Mouse (Mus musculus) testis, adult 2 months (tissue): Measurements from ENCODE around the gene Car5a. TPM values are rescaled to one million over a fixed set of nuclear protein-coding genes. Genes with fewer than 3 reads are reported as not detected.

Experiments
- H3K27ac ChIP-seq: fragments of 200-500 bp; 2 replicates; pipeline ENCODE4 v1.5.1; 2012; ENCODE audit warnings: low read depth, low read length; ENCODE audit not compliant: control insufficient read depth, insufficient read depth
- H3K27me3 ChIP-seq: fragments of 200-500 bp; 2 replicates; pipeline ENCODE4 v1.6.1; 2012; ENCODE audit warnings: mild to moderate bottlenecking, low read length, moderate library complexity; ENCODE audit not compliant: control insufficient read depth, insufficient read depth
- H3K36me3 ChIP-seq: fragments of 200-500 bp; 2 replicates; pipeline ENCODE4 v1.6.1; 2012; ENCODE audit warnings: mild to moderate bottlenecking, low read length; ENCODE audit not compliant: control insufficient read depth, insufficient read depth
- H3K4me1 ChIP-seq: fragments of 200-500 bp; 2 replicates; pipeline ENCODE4 v1.6.1; 2012; ENCODE audit warnings: low read length; ENCODE audit not compliant: control insufficient read depth, insufficient read depth
- H3K4me3 ChIP-seq: fragments of 200-500 bp; 2 replicates; pipeline ENCODE4 v1.5.1; 2012; ENCODE audit warnings: low read depth, mild to moderate bottlenecking, low read length, moderate library complexity, mixed read lengths; ENCODE audit not compliant: control insufficient read depth
- CTCF ChIP-seq: fragments of 200-500 bp; IDR thresholded peaks from 2 replicates; pipeline ENCODE4 v1.5.1; 2012; ENCODE audit warnings: low read depth, mild to moderate bottlenecking, inconsistent platforms, low read length, moderate library complexity; ENCODE audit not compliant: control insufficient read depth, insufficient read depth, insufficient replicate concordance
- POLR2A ChIP-seq: fragments of 200-500 bp; IDR thresholded peaks from 2 replicates; pipeline ENCODE4 v1.6.1; 2012; ENCODE audit warnings: low read depth, mild to moderate bottlenecking, inconsistent platforms, low read length, moderate library complexity; ENCODE audit not compliant: control insufficient read depth
- polyA plus RNA-seq: library from polyadenylated mRNA; depleted of rRNA; stranded (reverse); fragments of >200 nt; gene quantifications from 2 replicates; pipeline ENCODE4 v1.2.3, GENCODE M21; 2012

Car5a gene
- polyA plus RNA-seq, 1 experiment, result not detected

DNA sequence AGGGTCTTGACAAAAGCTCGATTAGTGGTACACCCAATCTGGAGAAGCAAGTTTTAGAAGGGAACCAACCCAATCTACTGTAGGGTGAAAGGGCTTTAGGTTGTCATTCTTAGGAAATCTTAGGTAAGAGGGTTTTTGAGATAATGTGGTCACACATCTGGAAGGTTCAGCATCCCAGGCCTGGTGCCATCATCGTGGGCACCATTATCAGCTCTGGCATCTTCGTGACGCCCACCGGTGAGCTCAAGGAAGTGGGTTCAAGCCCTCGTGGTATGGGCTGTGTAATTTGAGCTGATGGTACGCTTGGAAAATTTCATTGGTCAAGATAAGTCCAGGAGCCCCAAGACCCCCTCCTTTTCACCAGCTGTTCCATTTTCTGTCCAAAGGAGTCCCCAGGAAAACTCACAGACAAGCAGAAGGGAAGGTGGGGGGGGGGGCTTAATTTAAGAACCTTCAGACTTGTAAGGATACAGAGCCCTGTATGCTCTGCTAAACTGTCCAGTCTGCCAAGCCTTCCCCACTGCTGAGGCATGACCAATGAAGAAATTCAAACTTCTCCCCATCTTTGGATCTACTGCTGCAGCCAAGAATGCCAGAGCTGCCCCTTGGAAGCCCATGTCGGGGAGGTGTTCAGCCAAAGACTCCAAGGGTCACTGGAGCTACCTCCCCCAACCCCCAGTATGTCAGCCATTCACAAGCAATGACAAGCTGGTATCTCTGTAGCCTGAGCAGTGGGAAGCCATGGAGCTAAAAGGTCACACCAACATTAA, 36.1 kb downstream of the Car5a start:
- Histone ChIP-seq H3K4me3 (peak overlapping the region; percentile 93), H3K4me1 (peaks cover 25% of the 10 kb centered on the region), H3K27me3 (no peaks in the 10 kb centered on the region), H3K27ac (peak overlapping the region; percentile 97), H3K36me3 (no peaks in the 10 kb centered on the region; the same call in 1 of the 2 replicates)
- no peak for TF ChIP-seq CTCF
- no peak for TF ChIP-seq POLR2A

DNA sequence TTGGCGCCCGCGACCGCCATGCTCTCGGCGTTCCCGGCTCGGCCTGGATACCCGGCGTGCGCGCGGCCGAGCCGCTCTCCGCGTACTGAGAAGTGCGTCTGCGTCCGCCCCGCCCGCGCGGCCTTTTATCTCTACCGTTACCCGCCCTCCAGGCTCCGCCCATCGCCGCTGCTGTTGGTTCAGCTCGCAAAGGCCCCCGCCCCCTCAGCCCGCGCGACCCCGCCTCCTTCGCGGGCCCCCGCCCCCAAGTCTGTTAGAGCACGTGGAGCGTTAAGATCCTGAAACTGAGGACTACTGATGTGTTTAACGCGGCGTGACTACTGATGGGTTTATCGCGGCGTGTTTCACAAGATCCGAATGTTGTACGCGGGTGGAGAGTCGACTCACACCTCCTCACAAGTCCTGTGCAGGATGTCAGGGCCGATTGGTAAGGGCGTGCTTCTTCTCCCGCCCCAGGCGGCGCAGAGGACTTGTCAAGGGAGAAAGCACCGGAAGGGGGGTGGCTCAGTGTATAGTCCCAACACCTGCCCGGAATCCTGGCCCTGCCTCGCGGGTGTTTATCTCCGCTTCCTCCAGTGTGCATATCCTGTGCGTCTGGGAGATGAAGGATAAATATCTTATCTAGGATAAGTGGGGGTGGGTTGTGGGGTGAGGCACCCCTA, 37.0 kb downstream of the Car5a start, which contains the start of gene Slc7a5:
Slc7a5 (minus strand) TSS at position 108 of the 662 bp plus-strand sequence.
- peak within 1 kb of the TSS; percentile 97 for H3K27ac ChIP-seq
- peak; percentile 92 for TF ChIP-seq POLR2A
- TF ChIP-seq CTCF, result no peak
- H3K4me3 ChIP-seq, result peak within 1 kb of the TSS; percentile 96
- H3K36me3 ChIP-seq, result no peaks in the 10 kb centered on the region; the same call in 1 of the 2 replicates
- H3K27me3 ChIP-seq, result no peaks in the 10 kb centered on the region
- peaks cover 22% of the 10 kb centered on the region for H3K4me1 ChIP-seq

DNA sequence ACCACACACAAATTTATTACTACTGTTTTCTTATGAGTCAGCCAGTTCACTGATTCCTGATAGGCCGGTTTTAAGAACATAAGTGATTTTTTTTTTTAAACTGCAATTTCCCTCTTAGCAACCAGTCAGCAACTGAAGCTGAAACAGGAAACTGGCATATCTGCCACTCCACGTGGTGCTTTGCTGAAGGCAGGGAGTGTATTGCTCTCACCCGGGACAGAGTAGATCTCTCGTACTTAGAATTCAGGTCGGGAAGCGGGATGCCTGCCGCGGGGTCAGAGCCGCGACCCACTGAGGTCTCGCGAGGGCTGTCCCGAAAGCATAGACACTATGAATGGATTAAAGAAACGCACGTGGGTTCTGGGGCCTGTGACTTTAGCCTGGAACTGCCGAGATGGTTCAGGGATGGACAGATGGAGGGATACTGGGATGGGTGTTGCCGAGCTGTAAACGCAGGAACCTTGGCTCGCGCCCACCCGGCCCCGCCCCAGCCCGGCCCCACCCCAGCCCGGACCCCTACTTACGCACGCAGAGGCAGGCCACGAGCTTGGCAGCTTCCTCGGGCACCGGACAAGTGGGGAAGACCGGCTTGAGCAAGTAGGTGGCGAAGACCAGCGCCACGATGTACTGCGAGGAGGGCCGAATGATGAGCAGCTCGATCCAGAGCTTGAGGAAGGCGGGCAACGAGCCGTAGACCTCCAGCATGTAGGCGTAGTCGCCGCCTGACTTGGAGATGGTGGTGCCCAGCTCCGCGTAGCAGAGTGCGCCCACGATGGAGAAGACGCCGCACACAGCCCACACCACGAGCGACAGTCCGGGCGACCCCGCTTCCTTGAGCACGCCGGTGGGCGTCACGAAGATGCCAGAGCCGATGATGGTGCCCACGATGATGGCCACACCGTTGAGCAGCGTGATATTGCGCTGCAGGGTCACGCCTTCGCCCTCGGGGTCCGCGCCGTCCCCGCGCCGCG, 37.9 kb downstream of the Car5a start:
- TF ChIP-seq CTCF (no peak), POLR2A (no peak; the same call in 1 of the 2 replicates)
- Histone ChIP-seq H3K27ac (peak overlapping the region; percentile 94), H3K4me1 (peaks cover 22% of the 10 kb centered on the region)

DNA sequence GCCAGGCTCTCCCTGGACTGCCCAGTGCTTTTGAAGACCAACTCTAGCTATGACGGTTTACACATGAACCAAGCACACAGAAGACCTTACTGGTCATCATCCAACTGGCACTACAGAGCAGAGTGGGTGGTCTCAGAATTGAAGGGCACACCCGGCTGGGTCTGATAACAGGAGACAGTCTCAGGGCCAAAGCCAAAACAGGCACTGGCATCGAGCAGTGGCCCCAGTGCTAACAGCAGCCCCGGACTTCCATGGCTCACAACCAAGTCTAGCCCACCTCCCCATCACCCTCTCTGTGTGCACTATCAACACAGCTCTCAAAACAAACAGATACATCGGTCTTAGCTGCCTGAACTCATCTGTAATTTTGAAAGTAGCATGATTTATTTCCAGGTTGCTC, 38.8 kb downstream of the Car5a start:
- peak overlapping the region; percentile 40 for H3K27ac ChIP-seq
- peak overlapping the region; percentile 96 for H3K4me3 ChIP-seq
- H3K36me3 ChIP-seq, result peaks cover 1% of the 10 kb centered on the region; the same call in 1 of the 2 replicates
- H3K4me1 ChIP-seq, result peaks cover 19% of the 10 kb centered on the region
- TF ChIP-seq POLR2A (no peak), CTCF (no peak)
- H3K27me3 ChIP-seq, result no peaks in the 10 kb centered on the region

More for the DNA sequence above, 37.9 kb downstream of the Car5a start:
- Histone ChIP-seq H3K27me3 (no peaks in the 10 kb centered on the region), H3K36me3 (no peaks in the 10 kb centered on the region; the same call in 1 of the 2 replicates), H3K4me3 (peak overlapping the region; percentile 96)

DNA sequence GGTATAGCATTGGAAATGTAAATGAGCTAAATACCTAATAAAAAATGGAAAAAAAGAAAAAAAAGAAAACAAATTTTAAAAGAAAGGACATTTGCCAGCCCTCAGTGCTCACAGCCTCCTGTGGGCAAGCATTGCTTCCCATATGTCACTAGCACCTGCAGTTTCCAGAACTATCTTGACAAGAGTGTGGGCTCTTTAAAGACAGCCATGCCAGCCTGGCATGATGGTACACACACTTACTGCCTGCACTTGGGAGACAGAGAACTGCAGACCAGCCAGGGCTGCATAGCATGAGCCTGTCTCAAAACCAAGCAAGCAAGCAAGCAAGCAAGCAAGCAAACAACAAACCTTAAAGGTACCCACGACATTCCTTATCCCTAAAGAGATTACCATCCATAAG, 39.3 kb downstream of the Car5a start:
- TF ChIP-seq CTCF (no peak), POLR2A (no peak)
- Histone ChIP-seq H3K27ac (peak overlapping the region; percentile 40; the same call in 1 of the 2 replicates), H3K36me3 (peaks cover 1% of the 10 kb centered on the region; the same call in 1 of the 2 replicates), H3K4me3 (peak overlapping the region; percentile 96), H3K27me3 (no peaks in the 10 kb centered on the region), H3K4me1 (peaks cover 19% of the 10 kb centered on the region)

DNA sequence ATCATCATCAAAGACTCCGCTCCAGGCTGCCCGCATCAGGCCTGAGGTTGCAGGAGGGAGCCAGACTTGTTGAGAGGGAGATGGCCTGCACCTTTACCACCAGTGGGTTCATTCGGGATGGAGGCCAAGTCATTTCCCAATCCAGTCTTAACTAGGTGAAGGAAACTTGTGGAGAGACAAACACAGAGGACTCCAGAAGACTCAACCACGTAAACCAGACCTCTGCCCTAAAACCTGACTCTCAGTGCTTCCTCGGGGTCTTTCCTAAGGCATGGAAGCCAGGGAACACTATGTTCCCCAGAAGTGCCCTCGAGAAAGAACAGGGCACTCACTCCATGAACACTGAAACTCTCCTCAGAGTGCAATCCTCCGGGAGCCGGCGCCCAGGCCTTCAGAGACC, 39.7 kb downstream of the Car5a start:
- H3K36me3 ChIP-seq, result peaks cover 1% of the 10 kb centered on the region; the same call in 1 of the 2 replicates
- peaks cover 19% of the 10 kb centered on the region for H3K4me1 ChIP-seq
- H3K27me3 ChIP-seq, result no peaks in the 10 kb centered on the region
- H3K27ac ChIP-seq, result peak overlapping the region; percentile 45
- TF ChIP-seq POLR2A, result no peak
- TF ChIP-seq CTCF, result no peak
- H3K4me3 ChIP-seq, result peak overlapping the region; percentile 35
